Mouse (Mus musculus) neural tube, embryonic 14.5 days (tissue): ENCODE measurements around the gene Med20. TPM values are rescaled to one million over a fixed set of nuclear protein-coding genes. Genes with fewer than 3 reads are reported as not detected.
A peak's percentile ranks its signal among the peaks of the same experiment; 100 is the strongest.

Source experiments
- ATAC-seq: fragments of 200-750 bp; cut with Nextera tagmentation; 2 replicates; pipeline ENCODE4 v1.8.0; 2017; ENCODE audit warnings: low read depth, mild to moderate bottlenecking, moderate TSS enrichment, moderate library complexity
- H3K27ac ChIP-seq: fragments of 300-500 bp; sonication (generic); 2 replicates; pipeline ENCODE4 v1.5.1; 2014; ENCODE audit warnings: low read depth, mild to moderate bottlenecking, control low read depth, low read length, moderate library complexity, mixed read lengths
- H3K27me3 ChIP-seq: fragments of 300-500 bp; sonication (generic); 2 replicates; pipeline ENCODE4 v1.6.1; 2014; ENCODE audit warnings: low read length; ENCODE audit not compliant: control insufficient read depth, insufficient read depth
- H3K36me3 ChIP-seq: fragments of 300-500 bp; sonication (generic); 2 replicates; pipeline ENCODE4 v1.6.1; 2014; ENCODE audit warnings: low read length, mixed read lengths; ENCODE audit not compliant: control insufficient read depth, insufficient read depth
- H3K4me1 ChIP-seq: fragments of 300-500 bp; sonication (generic); 2 replicates; pipeline ENCODE4 v1.6.1; 2014; ENCODE audit warnings: low read length; ENCODE audit not compliant: control insufficient read depth, insufficient read depth
- H3K4me2 ChIP-seq: fragments of 300-500 bp; sonication (generic); 2 replicates; pipeline ENCODE4 v1.6.1; 2014; ENCODE audit warnings: mild to moderate bottlenecking, low read depth, low read length, control low read depth
- H3K4me3 ChIP-seq: fragments of 300-500 bp; sonication (generic); 2 replicates; pipeline ENCODE4 v1.5.1; 2014; ENCODE audit warnings: low read depth, low read length, control low read depth, mixed read lengths
- H3K9ac ChIP-seq: fragments of 300-500 bp; sonication (generic); replicated peaks from 2 replicates; pipeline ENCODE4 v1.6.1; 2014; ENCODE audit warnings: low read depth, mild to moderate bottlenecking, control low read depth, low read length, mixed read lengths
- H3K9me3 ChIP-seq: fragments of 300-500 bp; sonication (generic); 2 replicates; pipeline ENCODE4 v1.6.1; 2016; ENCODE audit warnings: low read length; ENCODE audit not compliant: control insufficient read depth
- WGBS: fragments of 180-500 bp; shearing (Covaris S2); extraction: QIAGEN DNeasy Blood & Tissue Kit; methylation state at CpG from one replicate; pipeline ENCODE4 v1.1.7; 2014; 5-methylcytosine and 5-hydroxymethylcytosine counted together
- polyA plus RNA-seq: library from polyadenylated mRNA; unstranded; fragments of >200 nt; fragmentation: Nextera tagmentation; extraction: Ambion mirVana; gene quantifications from 2 replicates; pipeline ENCODE4 v1.2.1, GENCODE M21; 2014

The Med20 gene
- 38.1 and 43.4 TPM in 2 replicates for polyA plus RNA-seq

DNA sequence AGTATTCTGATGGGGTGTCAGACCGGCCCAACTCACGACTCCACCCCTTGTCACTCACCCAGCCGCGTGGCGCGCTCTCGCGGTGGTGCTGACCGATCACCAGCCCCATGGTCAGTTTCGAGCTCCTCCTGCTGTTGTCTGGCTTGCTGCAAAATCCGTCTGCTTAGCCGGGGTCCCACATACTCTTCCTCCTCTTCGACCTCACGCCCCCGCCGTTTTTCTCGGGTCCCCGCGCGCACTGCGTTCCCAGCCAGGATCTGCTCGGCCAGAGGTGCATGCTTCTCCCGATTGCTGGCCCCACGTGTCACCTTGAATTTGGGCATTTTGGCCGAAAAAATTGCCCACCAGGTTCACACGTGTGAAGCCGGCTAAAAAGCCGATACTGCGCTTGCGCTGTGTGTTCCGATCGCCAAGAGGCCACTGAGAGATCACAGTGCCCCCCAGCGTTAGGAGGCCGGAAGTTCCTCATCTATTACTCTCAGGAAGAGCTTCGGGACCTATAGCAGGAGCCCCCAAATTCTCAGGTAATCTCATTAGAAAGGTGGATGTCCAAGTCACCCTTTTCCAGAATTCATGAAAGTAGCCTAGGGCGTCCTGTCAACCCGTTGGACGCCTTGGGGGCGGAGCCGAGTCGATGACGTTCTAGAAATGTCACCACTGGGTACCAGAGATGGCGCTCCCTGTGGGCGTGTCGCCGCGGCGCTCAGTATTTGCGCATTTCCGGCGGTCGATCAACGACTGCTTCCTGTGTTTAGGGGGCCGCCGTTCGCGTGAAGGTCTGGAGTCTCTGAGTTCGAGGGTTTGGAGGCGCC is at the start of gene Med20, which contains the start of the genes Bysl and Gm20517:
Gene Med20, plus strand, starts transcription at position 734 of the 812 bp plus-strand sequence.
Gene Bysl, minus strand, starts transcription at position 644 of the 812 bp plus-strand sequence.
Gene Gm20517, plus strand, starts transcription at position 741 of the 812 bp plus-strand sequence.
- Histone ChIP-seq H3K27me3 (no peaks in the 10 kb centered on the region), H3K4me2 (peak within 1 kb of the TSS; percentile 89), H3K4me1 (peaks cover 21% of the 10 kb centered on the region), H3K27ac (peak within 1 kb of the TSS; percentile 73), H3K36me3 (peaks cover 4% of the 10 kb centered on the region; the same call in 1 of the 2 replicates), H3K4me3 (peak within 1 kb of the TSS; percentile 77), H3K9me3 (no peaks in the 10 kb centered on the region), H3K9ac (peak within 1 kb of the TSS; percentile 72)
- WGBS, result under 1% methylated on average over 59 of the region's 59 CpGs
- peak; percentile 95 for ATAC-seq

DNA sequence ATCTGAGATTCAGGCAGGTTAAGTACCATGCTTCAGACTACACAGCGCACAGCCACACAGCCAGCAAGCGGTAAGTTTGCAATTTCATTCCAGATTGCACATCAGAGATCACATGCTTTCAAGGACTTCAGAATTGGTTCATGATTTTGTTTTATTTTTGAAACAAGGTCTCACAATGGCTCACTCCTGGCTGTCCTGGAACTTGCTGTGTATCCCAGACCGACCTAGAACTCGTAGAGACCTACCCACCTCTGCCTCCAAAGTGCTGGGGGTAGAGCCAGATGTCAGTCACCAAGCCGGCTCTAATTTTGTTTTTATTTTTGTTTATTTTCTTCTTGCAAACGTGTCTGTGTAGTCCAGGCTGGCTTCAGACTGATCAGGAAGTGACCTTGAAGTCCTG is 48.5 kb upstream of the Med20 start:
- no peaks in the 10 kb centered on the region for H3K27me3 ChIP-seq
- H3K36me3 ChIP-seq, result no peaks in the 10 kb centered on the region
- H3K9me3 ChIP-seq, result no peaks in the 10 kb centered on the region
- WGBS, result 85% methylated on average over 6 of the region's 6 CpGs
- no peak for ATAC-seq
- H3K4me3 ChIP-seq, result no peak overlapping the region
- H3K4me2 ChIP-seq, result no peak overlapping the region
- no peaks in the 10 kb centered on the region for H3K4me1 ChIP-seq
- no peak overlapping the region for H3K9ac ChIP-seq
- no peak overlapping the region for H3K27ac ChIP-seq

- H3K9ac ChIP-seq, result no peak overlapping the region
- H3K4me2 ChIP-seq, result no peak overlapping the region
- H3K36me3 ChIP-seq, result no peaks in the 10 kb centered on the region
- H3K9me3 ChIP-seq, result no peaks in the 10 kb centered on the region
- H3K4me1 ChIP-seq, result no peaks in the 10 kb centered on the region
- H3K27ac ChIP-seq, result no peak overlapping the region
- no peak for ATAC-seq
- 87% methylated on average over 5 of the region's 5 CpGs for WGBS
- no peaks in the 10 kb centered on the region for H3K27me3 ChIP-seq
- H3K4me3 ChIP-seq, result no peak overlapping the region
Observed at GRCm38 (mm10) chr17:47564612-47565011, 46.8 kb upstream of the Med20 start.

DNA sequence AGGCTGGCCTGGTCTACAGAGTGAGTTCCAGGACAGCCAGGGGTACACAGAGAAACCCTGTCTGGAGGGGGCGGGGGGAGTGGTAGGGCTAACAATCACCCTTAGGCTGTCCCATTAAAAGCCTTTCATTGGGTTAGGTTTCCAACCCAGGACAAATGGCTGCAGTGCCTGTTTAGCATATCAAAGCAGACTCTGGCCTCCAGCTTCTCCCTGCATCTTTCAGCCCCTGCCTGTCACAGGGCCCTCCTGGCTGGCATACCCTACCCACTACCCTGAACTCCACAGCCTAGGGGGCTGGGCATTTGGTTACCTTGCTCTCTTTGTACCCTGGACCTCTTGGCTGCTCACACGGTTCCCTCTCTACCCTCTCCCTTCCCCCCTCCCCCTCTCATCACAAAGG is 45.2 kb upstream of the Med20 start:
- Histone ChIP-seq H3K36me3 (no peaks in the 10 kb centered on the region), H3K4me1 (no peaks in the 10 kb centered on the region), H3K27me3 (no peaks in the 10 kb centered on the region), H3K9me3 (no peaks in the 10 kb centered on the region), H3K4me3 (no peak overlapping the region), H3K9ac (no peak overlapping the region), H3K4me2 (no peak overlapping the region), H3K27ac (no peak overlapping the region)
- WGBS, result 17% methylated on average over 2 of the region's 2 CpGs
- ATAC-seq, result no peak

GRCm38 (mm10) chr17:47567271-47567670 is 44.1 kb upstream of the Med20 start:
- Histone ChIP-seq H3K36me3 (no peaks in the 10 kb centered on the region), H3K4me3 (no peak overlapping the region), H3K4me1 (no peaks in the 10 kb centered on the region), H3K4me2 (no peak overlapping the region), H3K9ac (no peak overlapping the region), H3K27ac (no peak overlapping the region), H3K9me3 (no peaks in the 10 kb centered on the region), H3K27me3 (no peaks in the 10 kb centered on the region)
- WGBS, result 67% methylated on average over 3 of the region's 3 CpGs
- no peak for ATAC-seq

DNA sequence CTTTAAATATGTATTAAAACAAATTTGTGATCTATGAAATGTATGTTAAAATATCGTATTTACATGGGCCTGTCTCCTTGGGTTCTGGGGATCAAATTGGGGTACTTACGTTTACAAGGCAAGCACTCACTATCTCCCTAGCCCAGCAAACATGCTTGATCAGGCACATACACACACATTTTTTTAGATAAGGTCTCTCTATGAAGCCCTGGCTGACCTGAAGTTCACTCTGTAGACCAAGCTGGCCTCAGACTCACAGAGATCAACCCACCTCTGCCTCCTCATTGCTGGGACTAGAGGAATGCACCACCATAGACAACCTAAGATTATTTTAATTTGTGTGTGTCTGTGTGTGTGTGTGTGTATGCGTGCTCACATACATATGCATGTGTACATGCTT is 43.0 kb upstream of the Med20 start:
- Histone ChIP-seq H3K27ac (no peak overlapping the region), H3K4me1 (no peaks in the 10 kb centered on the region), H3K4me2 (no peak overlapping the region), H3K36me3 (no peaks in the 10 kb centered on the region), H3K9ac (no peak overlapping the region), H3K9me3 (no peaks in the 10 kb centered on the region), H3K27me3 (no peaks in the 10 kb centered on the region), H3K4me3 (no peak overlapping the region)
- ATAC-seq, result no peak
- WGBS, result 97% methylated on average over 3 of the region's 3 CpGs

- WGBS, result 49% methylated on average over 10 of the region's 10 CpGs
- no peaks in the 10 kb centered on the region for H3K36me3 ChIP-seq
- no peak overlapping the region for H3K27ac ChIP-seq
Observed at GRCm38 (mm10) chr17:47568951-47569527, 42.3 kb upstream of the Med20 start.

GRCm38 (mm10) chr17:47571621-47572020 is 39.8 kb upstream of the Med20 start:
- 14% methylated on average over 7 of the region's 7 CpGs for WGBS
- Histone ChIP-seq H3K9ac (no peak overlapping the region), H3K4me2 (no peak overlapping the region), H3K4me1 (no peaks in the 10 kb centered on the region), H3K4me3 (no peak overlapping the region), H3K27ac (no peak overlapping the region), H3K9me3 (no peaks in the 10 kb centered on the region), H3K36me3 (no peaks in the 10 kb centered on the region), H3K27me3 (no peaks in the 10 kb centered on the region)
- ATAC-seq, result no peak

More at GRCm38 (mm10) chr17:47568951-47569527, 42.3 kb upstream of the Med20 start:
- ATAC-seq, result no peak
- no peaks in the 10 kb centered on the region for H3K4me1 ChIP-seq
- no peak overlapping the region for H3K4me3 ChIP-seq
- no peak overlapping the region for H3K9ac ChIP-seq
- H3K9me3 ChIP-seq, result no peaks in the 10 kb centered on the region
- H3K4me2 ChIP-seq, result no peak overlapping the region
- no peaks in the 10 kb centered on the region for H3K27me3 ChIP-seq

- no peak overlapping the region for H3K9ac ChIP-seq
- no peaks in the 10 kb centered on the region for H3K36me3 ChIP-seq
- no peak overlapping the region for H3K27ac ChIP-seq
- H3K27me3 ChIP-seq, result no peaks in the 10 kb centered on the region
- no peak overlapping the region for H3K4me2 ChIP-seq
- no peak overlapping the region for H3K4me3 ChIP-seq
- no peaks in the 10 kb centered on the region for H3K9me3 ChIP-seq
- no peaks in the 10 kb centered on the region for H3K4me1 ChIP-seq
- no peak for ATAC-seq
Observed at GRCm38 (mm10) chr17:47572436-47572835, 38.9 kb upstream of the Med20 start.
